17 mouse cellular contexts compared by ENCODE assay signal in the genomic region with DNA sequence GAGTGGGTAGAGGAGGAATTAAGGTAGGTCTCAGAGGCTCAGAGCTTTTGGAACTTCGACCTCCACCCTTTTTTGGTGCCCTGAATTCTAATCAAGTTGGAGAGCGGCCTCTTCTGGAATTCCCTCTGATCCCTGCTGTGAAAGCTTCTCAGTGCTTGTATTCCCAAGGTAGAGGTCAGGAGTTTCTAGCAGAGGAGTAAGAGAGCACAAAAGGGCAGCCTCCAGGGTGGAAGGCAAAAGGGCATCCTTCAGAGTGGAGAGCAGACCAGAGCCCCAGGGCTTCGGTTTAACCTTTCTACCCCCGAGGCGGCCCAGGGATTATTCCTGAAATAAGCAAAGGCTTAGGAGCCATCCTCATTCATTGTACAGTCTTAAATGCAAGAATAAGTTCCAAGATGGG. TPM values are rescaled to one million over a fixed set of nuclear protein-coding genes. Genes with fewer than 3 reads are reported as not detected.
DNase-seq lines count a peak whose midpoint lies in the region; ATAC-seq lines count a peak whose summit lies in the region.
"Had no signal": no experiment of that assay in that cellular context is flagged by ENCODE, and none has a peak within 500 bp of the region (broad histone marks: within the 10 kb centered on the region; RNA-seq: fewer than 3 reads in every experiment).

No protein-coding gene starts in this region.

- H3K9ac ChIP-seq in kidney, embryonic 15.5 days: no peak overlapping the region
- H3K9ac ChIP-seq: embryonic facial prominence, embryonic 15.5 days; lung, embryonic 14.5 days; stomach, embryonic 15.5 days had no signal

- no peak for ATAC-seq in kidney, embryonic 15.5 days (replicated peaks; ENCODE audit: low FRiP score)
- ATAC-seq: inflammation-experienced regulatory T-cells, adult 6 months had no signal

- H3K27ac ChIP-seq in heart, embryonic 10.5 days: no peak overlapping the region
- H3K27ac ChIP-seq in kidney, embryonic 15.5 days: no peak overlapping the region
- H3K27ac ChIP-seq: embryonic facial prominence, embryonic 15.5 days; macrophage; stomach, embryonic 15.5 days had no signal

- DNase-seq in heart, adult 11 months: peak; percentile 53
- no peak for DNase-seq in heart, embryonic 10.5 days (ENCODE audit: low spot score)
- peak; percentile 46 to 77 for DNase-seq in kidney, postnatal 25 days
- peak; percentile 84 for DNase-seq in ES-CJ7 (ENCODE audit: low read depth, low spot score)
- peak; percentile 6 for DNase-seq in embryo, embryonic 11 days
- DNase-seq in thymus, postnatal 4 days: no peak
- no peak for DNase-seq in Muller cell, postnatal 12 days (ENCODE audit: inconsistent ontology term)
- DNase-seq: cerebellum, postnatal 25 days; gastrocnemius, postnatal 10 days; liver had no signal

- 33% methylated on average over 5 of the region's 5 CpGs for WGBS in heart, embryonic 10.5 days
- 40% methylated on average over 5 of the region's 5 CpGs for WGBS in kidney, embryonic 15.5 days

- no peaks in the 10 kb centered on the region for H3K9me3 ChIP-seq in heart, embryonic 10.5 days
- H3K9me3 ChIP-seq in kidney, embryonic 15.5 days (replicated peaks): no peaks in the 10 kb centered on the region
- H3K9me3 ChIP-seq: embryonic facial prominence, embryonic 15.5 days; stomach, embryonic 15.5 days had no signal

- H3K4me3 ChIP-seq in heart, embryonic 10.5 days: no peak overlapping the region
- H3K4me3 ChIP-seq in kidney, embryonic 15.5 days (replicated peaks): no peak overlapping the region
- H3K4me3 ChIP-seq: embryonic facial prominence, embryonic 15.5 days; stomach, embryonic 15.5 days had no signal

- peaks cover 8% of the 10 kb centered on the region; the same call in 1 of the 2 replicates for H3K36me3 ChIP-seq in heart, embryonic 10.5 days
- peaks cover 16% of the 10 kb centered on the region for H3K36me3 ChIP-seq in kidney, embryonic 15.5 days
- H3K36me3 ChIP-seq: stomach, embryonic 15.5 days had no signal

- peaks cover 18% of the 10 kb centered on the region for H3K4me1 ChIP-seq in heart, embryonic 10.5 days
- 0 out of 2 replicates have a peak, but pooled peaks cover 6% of the 10 kb centered on the region for H3K4me1 ChIP-seq in kidney, embryonic 15.5 days

- H3K27me3 ChIP-seq in heart, embryonic 10.5 days (ENCODE audit: insufficient read depth, poor library complexity, severe bottlenecking): no peaks in the 10 kb centered on the region
- H3K27me3 ChIP-seq in kidney, embryonic 15.5 days: no peaks in the 10 kb centered on the region
- H3K27me3 ChIP-seq: embryonic facial prominence, embryonic 15.5 days; stomach, embryonic 15.5 days had no signal

- H3K4me2 ChIP-seq in kidney, embryonic 15.5 days: no peak overlapping the region
- H3K4me2 ChIP-seq: embryonic facial prominence, embryonic 15.5 days; heart, embryonic 11.5 days; lung, embryonic 14.5 days; stomach, embryonic 15.5 days had no signal

RNA-seq across cellular contexts. Expression of a gene that starts 16.6 kb away (rescaled TPM):
- polyA plus RNA-seq in heart, embryonic 10.5 days (2016; fragmentation: Nextera tagmentation; extraction: Ambion mirVana): 177 and 187 TPM in 2 replicates
- 178 and 200 TPM in 2 replicates for polyA plus RNA-seq in kidney, embryonic 15.5 days (2015; fragmentation: Nextera tagmentation; extraction: Ambion mirVana)

RNA-seq across cellular contexts. Expression of a gene that starts 47.0 kb away (rescaled TPM):
- polyA plus RNA-seq in heart, embryonic 10.5 days (2016; fragmentation: Nextera tagmentation; extraction: Ambion mirVana): 84.7 and 105 TPM in 2 replicates
- 118 and 132 TPM in 2 replicates for polyA plus RNA-seq in kidney, embryonic 15.5 days (2015; fragmentation: Nextera tagmentation; extraction: Ambion mirVana)

Comparison
In these comparisons a context has a peak if more than half of its experiments do, and no peak if none do; other contexts are left out.
1. DNase-seq: peak in heart, adult 11 months (single experiment), kidney, postnatal 25 days (2 of 2), ES-CJ7 (single experiment) and embryo, embryonic 11 days (single experiment); none in heart, embryonic 10.5 days (single experiment), thymus, postnatal 4 days (single experiment) and Muller cell, postnatal 12 days (single experiment).